Mouse (Mus musculus) heart, postnatal 0 days (tissue): ENCODE data around the gene Zbed4. TPM values are rescaled to one million over a fixed set of nuclear protein-coding genes. Genes with fewer than 3 reads are reported as not detected.

Experiments
- ATAC-seq: fragments of 200-750 bp; cut with Nextera tagmentation; 2 replicates; pipeline ENCODE4 v1.8.0; 2017; ENCODE audit warnings: low read depth, moderate number of reproducible peaks, moderate library complexity; ENCODE audit not compliant: insufficient read depth
- DNase-seq: peaks from one replicate; pipeline ENCODE4 v3.0.0-alpha.2; 2016; ENCODE audit warnings: low spot score
- H3K27ac ChIP-seq: fragments of 300-500 bp; sonication (generic); 2 replicates; pipeline ENCODE4 v1.5.1; 2014; ENCODE audit warnings: low read depth, mild to moderate bottlenecking
- H3K27me3 ChIP-seq: fragments of 300-500 bp; sonication (generic); 2 replicates; pipeline ENCODE4 v1.6.1; 2014; ENCODE audit warnings: low read length, mixed read lengths; ENCODE audit not compliant: control insufficient read depth, insufficient read depth
- H3K36me3 ChIP-seq: fragments of 300-500 bp; sonication (generic); replicated peaks from 2 replicates; pipeline ENCODE4 v1.6.1; 2014; ENCODE audit warnings: low read length, mixed read lengths; ENCODE audit not compliant: control insufficient read depth, insufficient read depth
- H3K4me1 ChIP-seq: fragments of 300-500 bp; sonication (generic); 2 replicates; pipeline ENCODE4 v1.6.1; 2014; ENCODE audit warnings: antibody characterized with exemption; ENCODE audit not compliant: control insufficient read depth, insufficient read depth
- H3K4me2 ChIP-seq: fragments of 300-500 bp; sonication (generic); 2 replicates; pipeline ENCODE4 v1.6.1; 2014; ENCODE audit warnings: low read depth, mild to moderate bottlenecking, low read length, moderate library complexity
- H3K4me3 ChIP-seq: fragments of 300-500 bp; sonication (generic); 2 replicates; pipeline ENCODE4 v1.5.1; 2014; ENCODE audit warnings: low read depth, low read length
- H3K9ac ChIP-seq: fragments of 300-500 bp; sonication (generic); replicated peaks from 2 replicates; pipeline ENCODE4 v1.6.1; 2014; ENCODE audit warnings: low read depth, low read length, mixed read lengths
- H3K9me3 ChIP-seq: fragments of 300-500 bp; sonication (generic); replicated peaks from 2 replicates; pipeline ENCODE4 v1.6.1; 2016; ENCODE audit warnings: low read length; ENCODE audit not compliant: control insufficient read depth
- CTCF ChIP-seq: IDR thresholded peaks from 2 replicates; pipeline ENCODE4 v1.5.1; 2016; ENCODE audit warnings: antibody characterized with exemption, control low read depth, low read depth
- EP300 ChIP-seq: IDR thresholded peaks from 2 replicates; pipeline ENCODE4 v1.6.1; 2016; ENCODE audit warnings: antibody characterized with exemption, low read depth
- WGBS: fragments of 180-500 bp; shearing (Covaris S2); extraction: QIAGEN DNeasy Blood & Tissue Kit; methylation state at CpG from one replicate; pipeline ENCODE4 v1.1.7; 2014; 5-methylcytosine and 5-hydroxymethylcytosine counted together
- polyA plus RNA-seq: library from polyadenylated mRNA; unstranded; fragments of >200 nt; fragmentation: Nextera tagmentation; extraction: Ambion mirVana; gene quantifications from 2 replicates; pipeline ENCODE4 v1.2.1, GENCODE M21; 2015
- total RNA-seq: library from RNA; depleted of rRNA; stranded (reverse); fragments of >200 nt; gene quantifications from 2 replicates; pipeline ENCODE4 v1.2.3, GENCODE M21; 2014; ENCODE audit warnings: low replicate concordance

Zbed4 gene
- total and polyA plus RNA-seq, 2 experiments from 2014 or later = 5.1 to 15.7 TPM

- Histone ChIP-seq H3K9ac (peak overlapping the region; percentile 77), H3K27me3 (no peaks in the 10 kb centered on the region), H3K9me3 (no peaks in the 10 kb centered on the region), H3K4me3 (peak overlapping the region; percentile 86), H3K4me1 (peaks cover 13% of the 10 kb centered on the region; the same call in 1 of the 2 replicates), H3K36me3 (0 out of 2 replicates have a peak, but pooled peaks cover 4% of the 10 kb centered on the region), H3K27ac (peak overlapping the region; percentile 91), H3K4me2 (peak overlapping the region; percentile 80)
- TF ChIP-seq EP300 = no peak
- no peak for TF ChIP-seq CTCF
- DNase-seq (peak; percentile 99), ATAC-seq (peak; percentile 99)
- WGBS = 6% methylated on average over 52 of the region's 54 CpGs
These were observed 540 bp upstream of the Zbed4 start for GRCm38 (mm10) chr15:88750677-88751563.

- TF ChIP-seq CTCF (no peak), EP300 (no peak)
- H3K9ac ChIP-seq = peak overlapping the region; percentile 77
- under 1% methylated on average over 8 of the region's 8 CpGs for WGBS
- peaks cover 13% of the 10 kb centered on the region; the same call in 1 of the 2 replicates for H3K4me1 ChIP-seq
- ATAC-seq (no peak), DNase-seq (no peak)
- no peaks in the 10 kb centered on the region for H3K27me3 ChIP-seq
- H3K4me3 ChIP-seq = peak overlapping the region; percentile 86
- H3K4me2 ChIP-seq = peak overlapping the region; percentile 80
- H3K27ac ChIP-seq = peak overlapping the region; percentile 91
- no peaks in the 10 kb centered on the region for H3K9me3 ChIP-seq
- H3K36me3 ChIP-seq = 0 out of 2 replicates have a peak, but pooled peaks cover 4% of the 10 kb centered on the region
These were observed 908 bp downstream of the Zbed4 start for GRCm38 (mm10) chr15:88752403-88752733.

- H3K4me3 ChIP-seq = no peak overlapping the region
- no peak overlapping the region for H3K27ac ChIP-seq
- H3K9ac ChIP-seq = no peak overlapping the region
- H3K4me1 ChIP-seq = peaks cover 29% of the 10 kb centered on the region
- TF ChIP-seq EP300 = no peak
- no peak for TF ChIP-seq CTCF
- ATAC-seq = no peak
- H3K4me2 ChIP-seq = no peak overlapping the region
- DNase-seq = no peak
- H3K27me3 ChIP-seq = no peaks in the 10 kb centered on the region
- H3K9me3 ChIP-seq = no peaks in the 10 kb centered on the region
- 0 out of 2 replicates have a peak, but pooled peaks cover 4% of the 10 kb centered on the region for H3K36me3 ChIP-seq
- 64% methylated on average over 2 of the region's 2 CpGs for WGBS
These were observed 3.4 kb downstream of the Zbed4 start for GRCm38 (mm10) chr15:88754896-88755295.

- Histone ChIP-seq H3K9ac (no peak overlapping the region), H3K27me3 (no peaks in the 10 kb centered on the region), H3K36me3 (0 out of 2 replicates have a peak, but pooled peaks cover 7% of the 10 kb centered on the region), H3K4me2 (no peak overlapping the region), H3K4me1 (peaks cover 26% of the 10 kb centered on the region), H3K9me3 (no peaks in the 10 kb centered on the region), H3K4me3 (no peak overlapping the region), H3K27ac (no peak overlapping the region)
- TF ChIP-seq CTCF = no peak
- ATAC-seq (no peak), DNase-seq (no peak)
- 97% methylated on average over 18 of the region's 18 CpGs for WGBS
These were observed 4.3 kb downstream of the Zbed4 start for GRCm38 (mm10) chr15:88755761-88756160.

GRCm38 (mm10) chr15:88758061-88758460, 6.6 kb downstream of the Zbed4 start:
- H3K27ac ChIP-seq = peak overlapping the region; percentile 75
- peak; percentile 84 for ATAC-seq
- no peaks in the 10 kb centered on the region for H3K27me3 ChIP-seq
- 0 out of 2 replicates have a peak overlapping the region, but pooled peaks have one; percentile 32 for H3K4me2 ChIP-seq
- peaks cover 20% of the 10 kb centered on the region for H3K4me1 ChIP-seq
- TF ChIP-seq CTCF (no peak), EP300 (no peak)
- H3K4me3 ChIP-seq = no peak overlapping the region
- WGBS = 19% methylated on average over 3 of the region's 3 CpGs
- no peak overlapping the region for H3K9ac ChIP-seq
- no peaks in the 10 kb centered on the region for H3K9me3 ChIP-seq
- peak; percentile 61 for DNase-seq
- peaks cover 13% of the 10 kb centered on the region for H3K36me3 ChIP-seq
